24 mouse cellular contexts compared by ENCODE assay signal in genomic region chr7:63888674-63889073, GRCm38 (mm10). TPM values are rescaled to one million over a fixed set of nuclear protein-coding genes. Genes with fewer than 3 reads are reported as not detected.
DNase-seq lines count a peak whose midpoint lies in the region; TF ChIP-seq lines count a peak whose summit lies in the region.
"Had no signal": no experiment of that assay in that cellular context is flagged by ENCODE, and none has a peak within 500 bp of the region (broad histone marks: within the 10 kb centered on the region; RNA-seq: fewer than 3 reads in every experiment).

No protein-coding gene starts in this region.

- TF ChIP-seq CTCF in heart, adult 2 months (IDR thresholded peaks at IDR 0.05): no peak
- no peak for TF ChIP-seq CTCF in E14TG2a.4 (conservative IDR thresholded peaks at IDR 0.05; ENCODE audit: low read length)

- TF ChIP-seq EP300 in heart, adult 2 months (IDR thresholded peaks at IDR 0.05; ENCODE audit: insufficient read depth, low read depth, low read length): no peak

- peak; percentile 57 for DNase-seq in cerebellum, adult 9-10 months
- DNase-seq in cerebellum, postnatal 4 days (ENCODE audit: low spot score in 2 of 2): no peak
- DNase-seq in heart, adult 2 months: no peak
- DNase-seq in heart, adult 9 months (ENCODE audit: low spot score in 2 of 2): no peak
- no peak for DNase-seq in ES-E14 (ENCODE audit: low read depth, low spot score)
- no peak for DNase-seq in thymus, postnatal 10 days (ENCODE audit: low spot score in 2 of 2)
- DNase-seq: adrenal gland, adult 8-10 months; adrenal gland, postnatal 36 days; cerebellum, adult 11 months; heart, postnatal 36 days; kidney, adult 8-10 months had no signal

- 37% methylated on average over 6 of the region's 6 CpGs for WGBS in heart, adult 2 months

- no peak overlapping the region for H3K4me3 ChIP-seq in heart, adult 2 months
- peak overlapping the region; percentile 43 for H3K4me3 ChIP-seq in E14TG2a.4 (replicated peaks; ENCODE audit: low read length)
- H3K4me3 ChIP-seq in ES-E14 (ENCODE audit: insufficient read depth in 1 of 2, low read depth in 1 of 2, low read length in 2 of 2, poor library complexity in 1 of 2, severe bottlenecking in 1 of 2): no peak overlapping the region
- H3K4me3 ChIP-seq: embryonic facial prominence, embryonic 13.5 days; heart, embryonic 10.5 days; heart, embryonic 15.5 days; hindbrain, embryonic 12.5 days had no signal

- no peak for TF ChIP-seq POLR2A in heart, adult 2 months (IDR thresholded peaks at IDR 0.05; ENCODE audit: insufficient read depth, low read depth, low read length)

- H3K27ac ChIP-seq in heart, adult 2 months: peak overlapping the region; percentile 92
- peak overlapping the region; percentile 24; the same call in 1 of the 2 replicates for H3K27ac ChIP-seq in ES-E14 (ENCODE audit: insufficient read depth, low read depth, low read length, poor library complexity, severe bottlenecking)
- H3K27ac ChIP-seq: heart, embryonic 10.5 days; heart, embryonic 15.5 days; hindbrain, embryonic 12.5 days had no signal

- H3K9me3 ChIP-seq in E14TG2a.4 (ENCODE audit: low read length): no peaks in the 10 kb centered on the region
- H3K9me3 ChIP-seq in ES-E14 (ENCODE audit: control insufficient read depth, insufficient read depth, low read depth, low read length): no peaks in the 10 kb centered on the region
- H3K9me3 ChIP-seq: embryonic facial prominence, embryonic 13.5 days; heart, embryonic 10.5 days; heart, embryonic 15.5 days; hindbrain, embryonic 12.5 days had no signal

- H3K79me2 ChIP-seq in heart, adult 2 months (replicated peaks; ENCODE audit: control insufficient read depth, insufficient read depth, low read length): peaks cover 4% of the 10 kb centered on the region

- H3K36me3 ChIP-seq in heart, adult 2 months (ENCODE audit: control insufficient read depth, insufficient read depth, low read length): peaks cover 16% of the 10 kb centered on the region
- H3K36me3 ChIP-seq in E14TG2a.4 (ENCODE audit: insufficient read depth, low read length): peaks cover 23% of the 10 kb centered on the region
- peaks cover 14% of the 10 kb centered on the region; the same call in 1 of the 2 replicates for H3K36me3 ChIP-seq in ES-E14 (ENCODE audit: control insufficient read depth, insufficient read depth, low read length, poor library complexity, severe bottlenecking)

- in situ Hi-C loops in ES-E14 (cut with MboI; ENCODE audit: low sequenced_read_pairs in 2 of 2, unreplicated experiment in 2 of 2): no loop called here

- peaks cover 33% of the 10 kb centered on the region for H3K4me1 ChIP-seq in heart, adult 2 months (ENCODE audit: control insufficient read depth, insufficient read depth, low read length)
- H3K4me1 ChIP-seq in E14TG2a.4 (replicated peaks; ENCODE audit: low read depth, low read length): peaks cover 71% of the 10 kb centered on the region
- peaks cover 13 to 45% of the 10 kb centered on the region in 2 experiments; a peak in 3 of 4 replicates for H3K4me1 ChIP-seq in ES-E14 (ENCODE audit: control insufficient read depth in 2 of 2, insufficient read depth in 2 of 2, low read length in 2 of 2, poor library complexity in 1 of 2)

- H3K9ac ChIP-seq in heart, adult 2 months (ENCODE audit: low read depth, low read length): no peak overlapping the region
- H3K9ac ChIP-seq in ES-E14 (ENCODE audit: insufficient read depth, low read depth, low read length, poor library complexity, severe bottlenecking): no peak overlapping the region
- H3K9ac ChIP-seq: embryonic facial prominence, embryonic 13.5 days; heart, embryonic 15.5 days; hindbrain, embryonic 12.5 days had no signal

- H3K27me3 ChIP-seq in heart, adult 2 months (ENCODE audit: control insufficient read depth, insufficient read depth, low read length): no peaks in the 10 kb centered on the region
- H3K27me3 ChIP-seq in E14TG2a.4 (ENCODE audit: insufficient read depth, low read length): no peaks in the 10 kb centered on the region
- H3K27me3 ChIP-seq: embryonic facial prominence, embryonic 13.5 days; heart, embryonic 15.5 days; hindbrain, embryonic 12.5 days; Patski had no signal

- intact Hi-C loops in heart, adult 2 months (cut with DNase I): loop anchor here (5.0 kb wide), 1 partner anchor 71 kb away; no protein-coding TSS in a partner anchor

TF ChIP-seq in ES-E14, 5 proteins besides CTCF, POLR2A, EP300 and RAD21:
- TF ChIP-seq HCFC1 (IDR thresholded peaks at IDR 0.05; ENCODE audit: borderline replicate concordance, insufficient read depth, low read length) (no peak), CHD2 (IDR thresholded peaks at IDR 0.05; ENCODE audit: low read depth, low read length) (no peak), ZNF384 (IDR thresholded peaks at IDR 0.05; ENCODE audit: low read depth, low read length) (no peak), MAFK (IDR thresholded peaks at IDR 0.05; ENCODE audit: insufficient read depth, low read depth, low read length) (no peak), ZC3H11A (IDR thresholded peaks at IDR 0.05; ENCODE audit: borderline replicate concordance, low read depth, low read length) (no peak)
TF ChIP-seq in ES-E14: peak in this region for 0.

RNA-seq across cellular contexts. Expression of gene E030018B13Rik, which starts 28.0 kb away (rescaled TPM):
- total RNA-seq in heart, adult 2 months (2021): not detected
- polyA plus RNA-seq in heart, adult 2 months (2012; rRNA removed): not detected in 2 replicates
- total RNA-seq in ES-E14 (2012; rRNA removed): 0.21 TPM in 1 of 2 replicates, not detected in the other
- total RNA-seq: adrenal gland, postnatal 36 days; gastrocnemius, adult 8-10 months; gastrocnemius, postnatal 4 days; heart, postnatal 36 days had no signal
- polyA plus RNA-seq: CD4-positive, CD25-positive, alpha-beta regulatory T cell, adult 4 months; embryonic facial prominence, embryonic 13.5 days; forebrain, embryonic 14.5 days; hindbrain, embryonic 16.5 days; intestine, postnatal 0 days; kidney, embryonic 16.5 days; Patski had no signal

RNA-seq across cellular contexts. Expression of gene Klf13, which starts 50.0 kb away (rescaled TPM):
- total RNA-seq in heart, adult 2 months (2021): 10 to 100 TPM; 50.0 to 54.6 TPM
- 21.6 and 24.6 TPM in 2 replicates for polyA plus RNA-seq in heart, adult 2 months (2012; rRNA removed)
- 25.8 and 29.4 TPM in 2 replicates for total RNA-seq in ES-E14 (2012; rRNA removed)
